Mouse (Mus musculus) limb, embryonic 14.5 days (tissue): Measurements from ENCODE around the gene Ppm1a. TPM values are rescaled to one million over a fixed set of nuclear protein-coding genes. Genes with fewer than 3 reads are reported as not detected.
"Not testable (repeated sequence)": the region's sequence is repeated elsewhere in the genome, so short reads cannot be mapped to it uniquely, and the experiment has no call there.

Experiments
- ATAC-seq: fragments of 200-750 bp; cut with Nextera tagmentation; 2 replicates; pipeline ENCODE4 v1.8.0; 2017; ENCODE audit warnings: low read depth, moderate number of reproducible peaks, moderate TSS enrichment; ENCODE audit not compliant: low FRiP score
- DNase-seq: peaks from one replicate; pipeline ENCODE4 v3.0.0-alpha.2; 2015; ENCODE audit warnings: low spot score
- H3K27ac ChIP-seq: fragments of 300-500 bp; sonication (generic); replicated peaks from 2 replicates; pipeline ENCODE4 v1.5.1; 2014; ENCODE audit warnings: low read depth, mild to moderate bottlenecking, low read length, moderate library complexity, mixed read lengths
- H3K27me3 ChIP-seq: fragments of 300-500 bp; sonication (generic); 2 replicates; pipeline ENCODE4 v1.6.1; 2014; ENCODE audit warnings: low read length, mixed read lengths; ENCODE audit not compliant: control insufficient read depth, insufficient read depth
- H3K36me3 ChIP-seq: fragments of 300-500 bp; sonication (generic); 2 replicates; pipeline ENCODE4 v1.6.1; 2014; ENCODE audit warnings: mild to moderate bottlenecking, low read length, moderate library complexity, mixed read lengths; ENCODE audit not compliant: control insufficient read depth, insufficient read depth
- H3K4me1 ChIP-seq: fragments of 300-500 bp; sonication (generic); 2 replicates; pipeline ENCODE4 v1.6.1; 2014; ENCODE audit warnings: antibody characterized with exemption, low read length, mixed read lengths; ENCODE audit not compliant: control insufficient read depth, insufficient read depth
- H3K4me2 ChIP-seq: fragments of 300-500 bp; sonication (generic); replicated peaks from 2 replicates; pipeline ENCODE4 v1.6.1; 2014; ENCODE audit warnings: low read depth, mild to moderate bottlenecking, low read length, moderate library complexity; ENCODE audit not compliant: severe bottlenecking
- H3K4me3 ChIP-seq: fragments of 300-500 bp; sonication (generic); replicated peaks from 2 replicates; pipeline ENCODE4 v1.5.1; 2014; ENCODE audit warnings: low read length
- H3K9ac ChIP-seq: fragments of 300-500 bp; sonication (generic); 2 replicates; pipeline ENCODE4 v1.6.1; 2014; ENCODE audit warnings: mild to moderate bottlenecking, low read depth, low read length, moderate library complexity; ENCODE audit not compliant: severe bottlenecking
- H3K9me3 ChIP-seq: fragments of 300-500 bp; sonication (generic); 2 replicates; pipeline ENCODE4 v1.6.1; 2016; ENCODE audit warnings: low read length; ENCODE audit not compliant: control insufficient read depth
- POLR2A ChIP-seq: fragments of 200-500 bp; IDR thresholded peaks from 2 replicates; pipeline ENCODE4 v1.8.0; 2012; ENCODE audit warnings: inconsistent platforms, mild to moderate bottlenecking, moderate library complexity, borderline replicate concordance; ENCODE audit not compliant: insufficient read depth, insufficient read length; ENCODE audit errors: extremely low read depth
- WGBS: fragments of 180-500 bp; shearing (Covaris S2); extraction: QIAGEN DNeasy Blood & Tissue Kit; methylation state at CpG from one replicate; pipeline ENCODE4 v1.1.7; 2014; 5-methylcytosine and 5-hydroxymethylcytosine counted together
- polyA plus RNA-seq, 2 experiments: library from polyadenylated mRNA; depleted of rRNA in 1 of 2; stranded (reverse) in 1 of 2; unstranded in 1 of 2; fragments of >200 nt; fragmentation: Nextera tagmentation in 1 of 2; extraction: Ambion mirVana in 1 of 2; gene quantifications; 2 replicates each; pipeline versions ENCODE4 v1.2.1 to v1.2.3; 2012 to 2014

Ppm1a gene
- polyA plus RNA-seq, 2 experiments, result 77.0 to 84.7 TPM

DNA sequence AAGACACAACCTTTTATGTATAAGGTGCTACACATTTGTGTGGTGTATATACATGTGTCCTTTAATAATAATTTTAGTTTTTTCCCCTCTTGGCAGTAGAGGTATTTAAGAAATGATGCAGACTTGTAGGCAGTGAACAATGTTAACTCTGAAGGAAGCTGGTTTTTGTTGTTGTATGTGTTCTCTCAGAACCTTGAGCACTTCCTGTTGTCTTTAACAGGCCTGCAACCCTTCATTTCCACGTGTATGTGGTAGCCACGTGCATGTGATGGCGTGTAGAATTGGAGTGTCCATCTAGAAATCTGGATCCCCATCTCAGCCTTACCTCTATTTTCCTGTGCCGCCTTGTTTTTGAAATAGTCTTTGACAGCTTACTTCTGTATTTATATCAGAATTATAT is 20.0 kb downstream of the Ppm1a start:
- no peaks in the 10 kb centered on the region for H3K4me1 ChIP-seq
- H3K27ac ChIP-seq, result no peak overlapping the region
- ATAC-seq (no peak), DNase-seq (no peak)
- no peak overlapping the region for H3K4me2 ChIP-seq
- WGBS, result 87% methylated on average over 4 of the region's 4 CpGs
- H3K9me3 ChIP-seq, result no peaks in the 10 kb centered on the region
- H3K36me3 ChIP-seq, result peaks cover 7% of the 10 kb centered on the region; the same call in 1 of the 2 replicates
- no peaks in the 10 kb centered on the region for H3K27me3 ChIP-seq
- H3K9ac ChIP-seq, result no peak overlapping the region
- no peak for TF ChIP-seq POLR2A
- no peak overlapping the region for H3K4me3 ChIP-seq

DNA sequence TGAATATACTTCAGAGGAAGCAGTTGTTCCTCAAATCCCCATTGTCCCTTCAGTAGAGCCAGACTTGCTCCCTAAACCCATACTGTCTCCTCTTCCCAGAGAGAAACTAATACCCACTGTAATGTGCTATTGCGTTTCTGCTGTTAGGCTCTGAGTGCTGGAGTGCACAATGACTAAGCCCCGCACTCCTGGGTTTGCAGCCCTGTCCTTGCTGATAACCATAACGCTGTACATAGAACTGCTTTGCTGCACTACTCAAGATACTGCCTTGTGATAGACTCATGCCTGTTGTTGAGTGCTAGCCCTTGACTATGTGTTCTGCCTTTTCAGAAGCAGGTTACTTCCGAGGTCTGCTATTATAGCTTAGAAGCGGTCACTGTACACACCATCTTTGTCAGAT is 22.9 kb downstream of the Ppm1a start:
- Histone ChIP-seq H3K27me3 (no peaks in the 10 kb centered on the region), H3K36me3 (peaks cover 20% of the 10 kb centered on the region), H3K4me2 (no peak overlapping the region), H3K9me3 (no peaks in the 10 kb centered on the region), H3K4me3 (no peak overlapping the region), H3K27ac (no peak overlapping the region), H3K4me1 (no peaks in the 10 kb centered on the region), H3K9ac (no peak overlapping the region)
- DNase-seq (no peak), ATAC-seq (no peak)
- no peak for TF ChIP-seq POLR2A
- 91% methylated on average over 5 of the region's 5 CpGs for WGBS

- WGBS, result 98% methylated on average over 4 of the region's 4 CpGs
- H3K27me3 ChIP-seq, H3K4me2 ChIP-seq, H3K4me3 ChIP-seq, H3K9me3 ChIP-seq, H3K4me1 ChIP-seq, H3K27ac ChIP-seq, ATAC-seq, H3K9ac ChIP-seq, DNase-seq: not testable (repeated sequence)
- peaks cover 26% of the 10 kb centered on the region for H3K36me3 ChIP-seq
Measured at GRCm38 (mm10) chr12:72782786-72783185, 25.5 kb downstream of the Ppm1a start.

DNA sequence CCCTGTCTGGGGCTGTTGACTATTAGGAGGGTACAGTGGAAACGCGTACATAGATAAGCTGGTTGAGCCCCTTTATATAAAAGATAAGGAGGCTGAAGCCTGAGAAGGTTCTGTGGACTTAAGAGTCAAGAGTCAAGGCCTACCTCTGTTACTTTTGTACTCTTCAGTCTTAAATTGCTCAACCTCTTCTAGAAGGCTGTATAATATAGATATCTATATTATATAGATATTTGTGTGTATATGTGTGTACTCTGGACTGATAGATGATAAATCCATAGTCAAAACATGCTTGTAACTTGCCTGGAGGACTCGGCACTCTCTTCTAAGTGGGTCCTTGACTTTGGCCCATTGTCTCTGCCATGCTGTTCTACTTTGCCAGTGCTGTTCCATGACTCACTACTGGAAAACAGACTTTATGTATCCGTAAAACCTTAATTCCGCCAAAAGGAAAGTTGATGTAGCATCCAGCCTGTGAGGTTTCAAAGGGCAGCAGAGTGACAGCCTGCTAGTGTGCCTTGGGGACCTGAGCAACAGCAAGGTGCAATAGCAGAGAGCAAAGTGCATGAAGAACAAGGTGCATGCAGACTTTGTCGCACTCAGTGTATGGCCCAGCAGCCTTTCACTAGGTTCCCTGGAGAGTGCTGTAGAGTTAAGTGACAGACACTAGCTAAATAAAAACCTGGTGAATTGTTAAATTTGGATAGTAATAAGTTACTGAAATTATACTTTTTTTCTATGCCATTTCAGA is 28.1 kb downstream of the Ppm1a start:
- TF ChIP-seq POLR2A, result no peak
- Histone ChIP-seq H3K36me3 (peaks cover 30% of the 10 kb centered on the region), H3K4me2 (no peak overlapping the region), H3K9ac (no peak overlapping the region), H3K27me3 (no peaks in the 10 kb centered on the region), H3K4me3 (no peak overlapping the region), H3K4me1 (no peaks in the 10 kb centered on the region), H3K27ac (no peak overlapping the region), H3K9me3 (no peaks in the 10 kb centered on the region)
- DNase-seq (no peak), ATAC-seq (no peak)
- WGBS, result 94% methylated on average over 6 of the region's 6 CpGs

DNA sequence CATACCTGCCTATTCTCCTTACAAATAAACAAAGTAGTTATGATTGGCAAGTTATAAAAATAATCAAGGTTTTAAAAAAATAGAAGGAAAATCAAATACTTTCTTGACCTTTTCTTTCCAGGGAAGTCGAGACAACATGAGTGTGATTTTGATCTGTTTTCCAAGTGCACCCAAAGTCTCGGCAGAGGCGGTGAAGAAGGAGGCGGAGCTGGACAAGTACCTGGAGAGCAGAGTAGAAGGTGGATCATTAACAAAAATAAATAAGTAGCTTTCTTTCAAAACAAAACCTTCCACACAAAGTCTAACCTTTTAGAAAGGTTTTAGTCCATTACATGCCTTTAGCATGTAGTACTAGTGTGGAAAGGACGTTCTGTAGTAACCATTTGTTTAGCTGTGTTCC is 29.3 kb downstream of the Ppm1a start:
- no peak for DNase-seq
- TF ChIP-seq POLR2A, result no peak
- no peak overlapping the region for H3K27ac ChIP-seq
- H3K4me1 ChIP-seq, result no peaks in the 10 kb centered on the region
- H3K4me3 ChIP-seq, result no peak overlapping the region
- H3K27me3 ChIP-seq, result no peaks in the 10 kb centered on the region
- H3K36me3 ChIP-seq, result peaks cover 33% of the 10 kb centered on the region
- 86% methylated on average over 5 of the region's 5 CpGs for WGBS
- H3K9ac ChIP-seq, result no peak overlapping the region
- no peak for ATAC-seq
- no peaks in the 10 kb centered on the region for H3K9me3 ChIP-seq
- no peak overlapping the region for H3K4me2 ChIP-seq
